In genomic region chr8:84200126-84200555, GRCm38 (mm10) we compare ENCODE assay signal across 8 mouse cellular contexts. TPM values are rescaled to one million over a fixed set of nuclear protein-coding genes. Genes with fewer than 3 reads are reported as not detected.
DNase-seq lines count a peak whose midpoint lies in the region; ATAC-seq and TF ChIP-seq lines count a peak whose summit lies in the region.

No protein-coding gene starts in this region.

- peak overlapping the region; percentile 89 for H3K4me2 ChIP-seq in neural tube, embryonic 12.5 days (replicated peaks)

- no peak for TF ChIP-seq CTCF in spleen, adult 2 months (IDR thresholded peaks at IDR 0.05; ENCODE audit: extremely low read depth, insufficient read depth, insufficient read length, insufficient replicate concordance)

- H3K36me3 ChIP-seq in spleen, adult 2 months (ENCODE audit: control insufficient read depth, insufficient read depth, low read length) = no peaks in the 10 kb centered on the region
- H3K36me3 ChIP-seq in neural tube, embryonic 12.5 days = no peaks in the 10 kb centered on the region

- H3K27ac ChIP-seq in spleen, adult 2 months (ENCODE audit: insufficient read depth, low read length) = peak overlapping the region; percentile 6; the same call in 1 of the 2 replicates
- H3K27ac ChIP-seq in neural tube, embryonic 12.5 days = no peak overlapping the region

- no peak for TF ChIP-seq POLR2A in spleen, adult 2 months (IDR thresholded peaks at IDR 0.05; ENCODE audit: low read depth, low read length)

- peaks cover 39% of the 10 kb centered on the region for H3K4me1 ChIP-seq in spleen, adult 2 months (ENCODE audit: control insufficient read depth, insufficient read depth, insufficient read length)
- peaks cover 62% of the 10 kb centered on the region for H3K4me1 ChIP-seq in neural tube, embryonic 12.5 days

- no peak overlapping the region for H3K4me3 ChIP-seq in spleen, adult 2 months (ENCODE audit: extremely low read depth, insufficient read depth, insufficient read length)
- peak overlapping the region; percentile 48; the same call in 1 of the 2 replicates for H3K4me3 ChIP-seq in neural tube, embryonic 12.5 days

- WGBS in spleen, adult 2 months = 42% methylated on average over 8 of the region's 8 CpGs
- WGBS in neural tube, embryonic 12.5 days = 27% methylated on average over 8 of the region's 8 CpGs

- no peaks in the 10 kb centered on the region for H3K27me3 ChIP-seq in spleen, adult 2 months (ENCODE audit: control insufficient read depth, insufficient read depth, low read length)
- H3K27me3 ChIP-seq in neural tube, embryonic 12.5 days (replicated peaks) = no peaks in the 10 kb centered on the region; the same call in 1 of the 2 replicates

- H3K9me3 ChIP-seq in neural tube, embryonic 12.5 days = no peaks in the 10 kb centered on the region

- DNase-seq in CD4-positive, CD25-positive, alpha-beta regulatory T cell, adult 2 months (ENCODE audit: low read depth, low spot score) = peak; percentile 43
- DNase-seq in spleen, adult 2 months (ENCODE audit: low read depth in 1 of 2, low spot score in 2 of 2) = no peak
- DNase-seq in spleen, adult 12 weeks (ENCODE audit: low spot score) = no peak
- peak; percentile 53 for DNase-seq in kidney, postnatal 10 days
- DNase-seq in layer of hippocampus, adult 11-12 months (ENCODE audit: low spot score) = no peak

- ATAC-seq in CD4-positive, CD25-positive, alpha-beta regulatory T cell, adult 4 months = no peak
- no peak for ATAC-seq in neural tube, embryonic 12.5 days (ENCODE audit: low FRiP score, low read depth)
- no peak for ATAC-seq in frontal cortex, adult (ENCODE audit: low TSS enrichment)

- H3K9ac ChIP-seq in neural tube, embryonic 12.5 days = peak overlapping the region; percentile 60; the same call in 1 of the 2 replicates

RNA-seq across cellular contexts. Expression of gene Nanos3, which starts 15.1 kb away (rescaled TPM):
- polyA plus RNA-seq in CD4-positive, CD25-positive, alpha-beta regulatory T cell, adult 4 months (2017; shearing (Covaris generic)) = under 1 TPM in 1 of 2 experiments, not detected in 1; 0.81 TPM
- 1.2 TPM in 1 of 2 replicates, not detected in the other for polyA plus RNA-seq in spleen, adult 2 months (2012; rRNA removed)
- polyA plus RNA-seq in neural tube, embryonic 12.5 days (2016; fragmentation: Nextera tagmentation; extraction: Ambion mirVana) = 5.3 and 6.3 TPM in 2 replicates

RNA-seq across cellular contexts. Expression of gene Zswim4, which starts 36.7 kb away (rescaled TPM):
- 1 to 10 TPM; 3.3 to 4.3 TPM for polyA plus RNA-seq in CD4-positive, CD25-positive, alpha-beta regulatory T cell, adult 4 months (2017; shearing (Covaris generic))
- polyA plus RNA-seq in spleen, adult 2 months (2012; rRNA removed) = 11.3 and 17.5 TPM in 2 replicates
- 52.8 and 57.9 TPM in 2 replicates for polyA plus RNA-seq in neural tube, embryonic 12.5 days (2016; fragmentation: Nextera tagmentation; extraction: Ambion mirVana)

RNA-seq across cellular contexts. Expression of gene D8Ertd738e, which starts 49.4 kb away (rescaled TPM):
- polyA plus RNA-seq in CD4-positive, CD25-positive, alpha-beta regulatory T cell, adult 4 months (2017; shearing (Covaris generic)) = 100 to 1,000 TPM; 365 to 370 TPM
- polyA plus RNA-seq in spleen, adult 2 months (2012; rRNA removed) = 68.3 and 88.3 TPM in 2 replicates
- 256 and 282 TPM in 2 replicates for polyA plus RNA-seq in neural tube, embryonic 12.5 days (2016; fragmentation: Nextera tagmentation; extraction: Ambion mirVana)

RNA-seq across cellular contexts. Expression of gene 4930432K21Rik, which starts 52.3 kb away (rescaled TPM):
- polyA plus RNA-seq in CD4-positive, CD25-positive, alpha-beta regulatory T cell, adult 4 months (2017; shearing (Covaris generic)) = 1 to 10 TPM; 1.1 to 3.2 TPM
- polyA plus RNA-seq in spleen, adult 2 months (2012; rRNA removed) = 1.4 TPM in 2 replicates
- 1.9 and 2.0 TPM in 2 replicates for polyA plus RNA-seq in neural tube, embryonic 12.5 days (2016; fragmentation: Nextera tagmentation; extraction: Ambion mirVana)

RNA-seq across cellular contexts. Expression of gene Cc2d1a, which starts 52.4 kb away (rescaled TPM):
- 10 to 100 TPM; 12.7 to 19.2 TPM for polyA plus RNA-seq in CD4-positive, CD25-positive, alpha-beta regulatory T cell, adult 4 months (2017; shearing (Covaris generic))
- 21.0 and 26.6 TPM in 2 replicates for polyA plus RNA-seq in spleen, adult 2 months (2012; rRNA removed)
- polyA plus RNA-seq in neural tube, embryonic 12.5 days (2016; fragmentation: Nextera tagmentation; extraction: Ambion mirVana) = 16.9 and 18.0 TPM in 2 replicates

Comparison
In these comparisons a context has a peak if more than half of its experiments do, and no peak if none do; other contexts are left out.
1. DNase-seq: peak in CD4-positive, CD25-positive, alpha-beta regulatory T cell, adult 2 months (single experiment) and kidney, postnatal 10 days (single experiment); none in spleen, adult 2 months (0 of 2), spleen, adult 12 weeks (single experiment) and layer of hippocampus, adult 11-12 months (single experiment).